Mouse (Mus musculus): Measurements from ENCODE around the gene Il21r. TPM values are rescaled to one million over a fixed set of nuclear protein-coding genes. Genes with fewer than 3 reads are reported as not detected.

Gene Il21r
- polyA plus RNA-seq (2012; ENCODE audit: insufficient read depth, insufficient read length, missing spikeins) = 0.58 TPM in 1 of 2 replicates, not detected in the other

DNA sequence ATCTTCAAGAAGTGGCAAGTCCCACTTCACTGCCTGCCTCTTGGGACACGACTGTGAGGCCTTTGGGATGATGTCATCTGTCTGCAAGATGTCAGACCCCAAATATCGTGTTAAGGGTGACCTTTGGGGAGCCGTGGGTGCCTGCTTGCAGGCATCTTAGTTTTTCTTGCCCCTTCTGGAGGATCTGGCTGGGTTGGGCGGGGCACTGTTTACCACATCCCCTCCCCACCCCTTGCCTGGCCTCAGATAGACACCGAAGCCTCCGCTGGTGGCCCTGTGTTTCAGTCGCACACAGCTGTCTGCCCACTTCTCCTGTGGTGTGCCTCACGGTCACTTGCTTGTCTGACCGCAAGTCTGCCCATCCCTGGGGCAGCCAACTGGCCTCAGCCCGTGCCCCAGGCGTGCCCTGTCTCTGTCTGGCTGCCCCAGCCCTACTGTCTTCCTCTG is at the start of gene Il21r:
Gene Il21r, plus strand, starts transcription at position 245 of the 447 bp plus-strand sequence.
- H3K27ac ChIP-seq (replicated peaks; ENCODE audit: low read depth, low read length) = 0 out of 2 replicates have a peak within 1 kb of the TSS, but pooled peaks have one; percentile 8

DNA sequence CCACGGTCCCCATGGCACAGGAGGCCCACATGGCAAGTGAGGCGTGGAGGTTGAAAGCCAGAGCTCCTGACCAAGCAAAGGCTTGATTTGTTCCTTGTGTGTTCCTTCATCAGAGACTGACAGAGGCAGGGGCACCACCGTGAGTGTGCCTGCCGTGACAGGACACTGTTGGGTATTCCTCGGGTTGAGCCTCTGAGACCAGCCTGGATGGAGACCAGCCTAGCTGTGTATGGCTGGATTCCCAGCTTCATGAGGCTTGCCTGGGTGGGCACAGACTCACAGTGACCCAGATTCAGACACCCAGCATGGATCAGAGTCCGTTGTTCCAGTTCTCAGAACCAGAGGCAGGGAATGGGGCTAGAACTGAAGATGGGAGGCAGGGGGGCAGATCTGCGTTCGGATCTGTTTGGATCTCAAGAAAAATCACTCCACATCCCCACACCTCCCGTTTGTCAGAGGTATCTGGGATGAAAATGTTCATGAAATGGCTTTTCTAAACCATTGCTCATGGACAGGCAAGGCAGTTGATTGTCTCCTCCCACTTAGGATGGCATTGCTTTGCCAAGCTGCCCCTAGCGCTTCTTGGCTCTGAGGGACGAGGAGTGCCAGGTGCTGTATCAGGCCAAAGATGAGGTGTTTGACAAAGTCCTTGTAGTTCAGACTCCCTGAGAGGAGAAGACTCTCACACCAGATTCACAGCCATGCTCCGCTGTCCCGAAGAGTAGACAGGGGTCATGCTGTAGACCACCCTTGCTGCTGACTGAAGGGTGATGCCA is 49.4 kb upstream of the Il21r start:
- Histone ChIP-seq H3K27ac (replicated peaks; ENCODE audit: low read depth, low read length) (peak overlapping the region; percentile 65; the same call in 1 of the 2 replicates), H3K4me1 (ENCODE audit: control insufficient read depth, insufficient read depth, insufficient read length, low read length) (peaks cover 46% of the 10 kb centered on the region), H3K4me3 (ENCODE audit: insufficient read depth, low read depth, low read length) (peak overlapping the region; percentile 73)

More for the DNA sequence above, at the start of gene Il21r:
- 0 out of 2 replicates have a peak, but pooled peaks cover 2% of the 10 kb centered on the region for H3K4me1 ChIP-seq (ENCODE audit: control insufficient read depth, insufficient read depth, insufficient read length, low read length)
- peak within 1 kb of the TSS; percentile 4 for H3K4me3 ChIP-seq (ENCODE audit: insufficient read depth, low read depth, low read length)

GRCm38 (mm10) chr7:125554456-125555114 is 48.6 kb upstream of the Il21r start:
- Histone ChIP-seq H3K4me1 (ENCODE audit: control insufficient read depth, insufficient read depth, insufficient read length, low read length) (peaks cover 53% of the 10 kb centered on the region), H3K4me3 (ENCODE audit: insufficient read depth, low read depth, low read length) (peak overlapping the region; percentile 73), H3K27ac (replicated peaks; ENCODE audit: low read depth, low read length) (0 out of 2 replicates have a peak overlapping the region, but pooled peaks have one; percentile 15)

GRCm38 (mm10) chr7:125555351-125555872 is 47.8 kb upstream of the Il21r start:
- peaks cover 62% of the 10 kb centered on the region for H3K4me1 ChIP-seq (ENCODE audit: control insufficient read depth, insufficient read depth, insufficient read length, low read length)
- H3K27ac ChIP-seq (replicated peaks; ENCODE audit: low read depth, low read length) = peak overlapping the region; percentile 50; the same call in 1 of the 2 replicates
- peak overlapping the region; percentile 9; the same call in 1 of the 2 replicates for H3K4me3 ChIP-seq (ENCODE audit: insufficient read depth, low read depth, low read length)

DNA sequence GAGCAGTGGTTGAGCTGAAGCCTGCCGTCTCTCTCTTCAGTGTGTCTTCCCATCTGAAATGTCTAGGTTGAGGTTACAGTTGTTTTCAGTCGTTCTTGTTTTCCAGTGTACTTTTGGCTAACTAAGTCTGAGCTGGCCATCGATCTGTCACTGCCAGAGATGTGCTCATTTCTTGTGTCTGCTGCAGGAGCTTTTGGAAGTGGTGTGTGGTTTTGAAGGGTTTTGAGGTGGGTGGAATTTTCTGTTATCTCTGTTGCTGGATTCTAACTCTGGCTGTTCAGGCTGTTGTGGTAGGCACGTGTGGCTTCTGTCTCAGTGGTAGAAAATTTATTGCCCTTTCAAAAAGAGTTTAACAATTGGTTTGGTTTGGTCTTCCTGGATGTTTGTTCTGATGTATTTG is 47.1 kb upstream of the Il21r start:
- Histone ChIP-seq H3K4me3 (ENCODE audit: insufficient read depth, low read depth, low read length) (0 out of 2 replicates have a peak overlapping the region, but pooled peaks have one; percentile 6), H3K4me1 (ENCODE audit: control insufficient read depth, insufficient read depth, insufficient read length, low read length) (peaks cover 68% of the 10 kb centered on the region), H3K27ac (replicated peaks; ENCODE audit: low read depth, low read length) (0 out of 2 replicates have a peak overlapping the region, but pooled peaks have one; percentile 12)

GRCm38 (mm10) chr7:125556865-125557264 is 46.4 kb upstream of the Il21r start:
- H3K27ac ChIP-seq (replicated peaks; ENCODE audit: low read depth, low read length) = no peak overlapping the region
- no peak overlapping the region for H3K4me3 ChIP-seq (ENCODE audit: insufficient read depth, low read depth, low read length)
- peaks cover 69% of the 10 kb centered on the region for H3K4me1 ChIP-seq (ENCODE audit: control insufficient read depth, insufficient read depth, insufficient read length, low read length)

DNA sequence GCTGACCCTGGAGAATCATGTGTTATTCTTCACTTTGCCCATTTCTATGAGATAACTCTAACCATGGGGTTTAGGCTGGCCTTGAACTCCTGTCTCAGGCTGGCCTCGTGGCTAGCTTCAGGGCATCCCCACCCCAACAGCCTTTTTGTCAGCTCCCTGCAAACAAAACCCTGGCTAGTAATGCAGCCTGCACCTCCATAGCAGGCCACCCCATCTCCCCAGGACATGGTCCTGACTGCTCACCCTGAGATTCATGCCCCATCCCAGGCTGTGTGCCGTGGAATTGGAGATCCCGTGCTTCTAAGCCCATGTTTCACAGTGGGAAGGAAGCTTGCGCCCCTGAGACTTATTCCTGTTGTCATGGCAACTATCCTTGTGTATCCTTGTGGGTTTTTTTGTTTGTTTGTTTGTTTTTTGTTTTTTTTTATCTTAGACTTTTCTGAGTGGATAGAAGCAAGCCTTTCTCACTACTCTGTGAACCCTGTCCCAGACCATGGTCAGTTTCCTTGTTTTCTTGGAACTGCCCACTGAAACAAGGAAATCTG is 44.8 kb upstream of the Il21r start:
- peaks cover 74% of the 10 kb centered on the region for H3K4me1 ChIP-seq (ENCODE audit: control insufficient read depth, insufficient read depth, insufficient read length, low read length)
- no peak overlapping the region for H3K4me3 ChIP-seq (ENCODE audit: insufficient read depth, low read depth, low read length)
- peak overlapping the region; percentile 51 for H3K27ac ChIP-seq (replicated peaks; ENCODE audit: low read depth, low read length)

DNA sequence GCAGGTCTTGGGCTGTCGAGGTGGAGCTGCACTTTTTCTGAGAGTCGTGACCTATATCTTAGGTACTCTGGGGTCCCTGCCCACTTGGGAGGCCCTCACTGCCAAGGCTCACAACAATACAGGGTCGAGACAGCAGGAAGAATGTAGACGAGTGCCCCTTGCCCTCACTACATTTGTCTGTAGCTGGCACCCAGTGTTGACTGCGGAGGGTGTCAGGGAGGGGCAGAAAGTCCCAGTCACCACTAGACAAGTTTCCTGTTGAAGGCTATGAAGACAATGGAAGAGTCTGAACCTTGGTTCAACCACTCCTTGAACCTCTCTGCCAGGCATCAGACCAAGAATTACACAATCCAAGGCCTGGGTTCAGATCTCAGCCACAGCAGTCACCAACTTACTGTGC is 44.2 kb upstream of the Il21r start:
- Histone ChIP-seq H3K4me1 (ENCODE audit: control insufficient read depth, insufficient read depth, insufficient read length, low read length) (peaks cover 71% of the 10 kb centered on the region), H3K4me3 (ENCODE audit: insufficient read depth, low read depth, low read length) (no peak overlapping the region), H3K27ac (replicated peaks; ENCODE audit: low read depth, low read length) (peak overlapping the region; percentile 78)

DNA sequence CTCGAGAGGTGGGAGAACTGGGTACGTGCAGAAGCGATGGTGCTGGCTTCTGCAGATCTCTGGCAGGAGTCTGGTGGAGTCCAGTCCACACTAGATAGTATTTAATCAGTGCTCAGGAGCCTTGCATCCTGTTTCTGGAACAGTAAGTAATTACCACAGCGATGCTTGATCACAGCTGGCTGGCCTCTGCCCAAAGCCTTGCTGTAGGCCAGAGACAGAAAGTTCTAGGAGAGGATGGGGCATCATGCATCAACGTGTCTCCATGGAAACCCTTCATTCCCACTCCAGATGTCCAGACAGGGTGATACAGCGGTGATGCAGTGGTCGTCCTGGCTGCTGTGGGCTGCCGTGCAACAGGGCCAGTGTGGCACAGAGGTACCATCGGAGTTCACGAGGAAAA is 43.7 kb upstream of the Il21r start:
- Histone ChIP-seq H3K4me1 (ENCODE audit: control insufficient read depth, insufficient read depth, insufficient read length, low read length) (peaks cover 66% of the 10 kb centered on the region), H3K27ac (replicated peaks; ENCODE audit: low read depth, low read length) (peak overlapping the region; percentile 78), H3K4me3 (ENCODE audit: insufficient read depth, low read depth, low read length) (no peak overlapping the region)

DNA sequence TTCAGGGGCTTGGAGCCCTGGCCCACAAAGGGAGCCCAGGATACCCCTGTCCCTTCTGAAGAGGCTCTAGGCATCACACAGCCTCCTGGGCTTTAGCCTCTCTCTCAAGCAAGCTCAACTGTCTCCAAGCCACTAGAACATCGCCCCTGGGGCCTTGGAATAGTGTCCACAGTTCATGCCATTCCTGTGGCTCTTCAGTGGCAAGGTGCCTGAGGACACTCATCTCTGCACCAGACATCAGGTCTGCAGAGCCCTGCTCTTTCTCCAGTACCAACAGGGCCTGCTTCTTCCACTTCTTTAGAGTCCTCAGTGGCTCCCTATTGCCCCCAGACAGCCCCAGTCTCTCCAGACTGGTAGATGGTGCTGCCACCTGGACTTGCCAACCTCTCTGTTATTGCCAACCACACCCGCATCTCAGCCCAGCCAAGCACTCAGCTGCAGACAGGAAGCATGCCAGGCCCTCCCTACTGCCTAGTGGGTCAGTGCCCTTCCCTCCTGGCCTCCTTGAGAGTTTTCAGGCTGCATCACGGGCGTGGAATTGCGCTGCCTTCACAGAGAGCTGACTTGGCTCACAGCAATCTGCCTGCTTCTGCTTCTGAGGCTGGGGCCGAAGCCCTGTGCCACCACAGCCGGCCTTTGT is 43.0 kb upstream of the Il21r start:
- Histone ChIP-seq H3K4me3 (ENCODE audit: insufficient read depth, low read depth, low read length) (no peak overlapping the region), H3K27ac (replicated peaks; ENCODE audit: low read depth, low read length) (peak overlapping the region; percentile 68; the same call in 1 of the 2 replicates), H3K4me1 (ENCODE audit: control insufficient read depth, insufficient read depth, insufficient read length, low read length) (peaks cover 70% of the 10 kb centered on the region)

- H3K27ac ChIP-seq (replicated peaks; ENCODE audit: low read depth, low read length) = peak overlapping the region; percentile 68
- H3K4me1 ChIP-seq (ENCODE audit: control insufficient read depth, insufficient read depth, insufficient read length, low read length) = peaks cover 72% of the 10 kb centered on the region
- no peak overlapping the region for H3K4me3 ChIP-seq (ENCODE audit: insufficient read depth, low read depth, low read length)
Observed at GRCm38 (mm10) chr7:125561085-125561690, 42.0 kb upstream of the Il21r start.

- H3K4me1 ChIP-seq (ENCODE audit: control insufficient read depth, insufficient read depth, insufficient read length, low read length) = peaks cover 67% of the 10 kb centered on the region
- no peak overlapping the region for H3K4me3 ChIP-seq (ENCODE audit: insufficient read depth, low read depth, low read length)
- H3K27ac ChIP-seq (replicated peaks; ENCODE audit: low read depth, low read length) = no peak overlapping the region
Observed at GRCm38 (mm10) chr7:125562413-125562812, 40.8 kb upstream of the Il21r start.

- Histone ChIP-seq H3K27ac (replicated peaks; ENCODE audit: low read depth, low read length) (no peak overlapping the region), H3K4me1 (ENCODE audit: control insufficient read depth, insufficient read depth, insufficient read length, low read length) (peaks cover 62% of the 10 kb centered on the region)
Observed at GRCm38 (mm10) chr7:125563093-125563492, 40.1 kb upstream of the Il21r start.

DNA sequence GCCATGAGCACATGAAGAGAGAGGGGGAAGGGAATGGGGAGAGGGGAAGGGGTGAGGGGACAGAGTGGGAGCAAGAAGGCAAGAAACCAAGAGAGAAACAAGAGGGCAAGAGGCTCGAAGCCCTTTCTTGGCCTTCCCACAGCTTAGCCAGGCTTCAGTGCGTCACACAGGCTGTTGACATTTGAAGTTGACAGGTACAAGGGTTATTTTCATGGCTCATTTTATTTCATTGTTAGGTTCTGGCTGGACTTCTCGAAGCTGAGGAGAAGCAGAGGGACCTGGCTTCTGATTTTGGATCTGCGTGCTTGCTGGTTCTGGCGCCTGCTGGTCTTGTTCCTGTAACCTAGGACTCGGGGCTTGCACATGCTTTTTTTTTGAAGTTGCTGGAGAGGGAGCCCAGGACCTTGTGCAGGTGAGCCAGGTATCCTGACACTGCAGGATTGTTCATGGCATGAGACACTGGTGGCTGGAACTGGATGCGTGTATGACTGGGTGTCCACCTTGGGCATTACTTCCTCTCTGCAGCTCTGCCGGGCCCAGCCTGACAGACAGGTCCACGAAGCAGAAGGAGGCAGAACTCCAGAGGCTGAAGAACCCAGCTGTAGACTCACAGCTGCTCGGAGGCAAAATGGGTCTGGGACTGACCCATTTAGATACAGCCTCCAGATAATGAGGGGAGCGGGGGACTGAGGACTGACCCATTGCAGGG is 38.8 kb upstream of the Il21r start:
- peaks cover 50% of the 10 kb centered on the region for H3K4me1 ChIP-seq (ENCODE audit: control insufficient read depth, insufficient read depth, insufficient read length, low read length)
- no peak overlapping the region for H3K4me3 ChIP-seq (ENCODE audit: insufficient read depth, low read depth, low read length)
- no peak overlapping the region for H3K27ac ChIP-seq (replicated peaks; ENCODE audit: low read depth, low read length)

More at GRCm38 (mm10) chr7:125563093-125563492, 40.1 kb upstream of the Il21r start:
- H3K4me3 ChIP-seq (ENCODE audit: insufficient read depth, low read depth, low read length) = no peak overlapping the region
